Comparison of ENCODE assay signal across 10 mouse cellular contexts in the genomic region with DNA sequence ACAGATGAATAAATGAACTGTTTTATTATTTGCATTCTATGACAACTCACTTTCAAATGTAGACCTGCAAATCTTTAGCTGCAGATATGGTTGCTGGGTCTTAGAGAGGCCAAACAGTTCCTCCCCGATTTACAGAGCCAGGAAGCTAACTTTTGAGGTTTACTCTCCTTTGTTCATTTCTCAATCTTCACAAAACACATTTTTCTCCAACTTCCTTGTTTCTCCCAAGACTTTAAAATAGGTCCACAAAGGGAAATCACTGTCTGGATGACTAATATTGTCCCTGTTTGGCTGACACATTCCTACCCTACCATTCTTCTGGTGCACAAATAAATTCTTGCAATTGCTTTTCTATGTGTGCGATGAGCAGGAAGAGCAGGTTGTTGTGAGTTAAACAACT. TPM values are rescaled to one million over a fixed set of nuclear protein-coding genes. Genes with fewer than 3 reads are reported as not detected.
A peak's percentile ranks its signal among the peaks of the same experiment; 100 is the strongest.
DNase-seq lines count a peak whose midpoint lies in the region; ATAC-seq and TF ChIP-seq lines count a peak whose summit lies in the region.
"Had no signal": no experiment of that assay in that cellular context is flagged by ENCODE, and none has a peak within 500 bp of the region (broad histone marks: within the 10 kb centered on the region; RNA-seq: fewer than 3 reads in every experiment).

No protein-coding gene starts in this region.

- ATAC-seq in granulocyte monocyte progenitor cell, adult 5-6 weeks (replicated peaks; ENCODE audit: poor library complexity, severe bottlenecking), result peak; percentile 38
- ATAC-seq: midbrain, embryonic 15.5 days had no signal

- H3K4me3 ChIP-seq in kidney, adult 2 months (ENCODE audit: insufficient read depth, low read depth, low read length), result no peak overlapping the region
- H3K4me3 ChIP-seq: midbrain, embryonic 15.5 days had no signal

- DNase-seq in kidney, adult 2 months, result peak; percentile 40
- no peak for DNase-seq in kidney, adult 9 months
- DNase-seq in 416B (ENCODE audit: low read depth) (peak; percentile 91), A20 (ENCODE audit: low read depth, low spot score) (peak; percentile 63)
- DNase-seq in layer of hippocampus, postnatal 14 days (ENCODE audit: low spot score in 2 of 2), result no peak
- DNase-seq in embryo, embryonic 10.5 days (ENCODE audit: low spot score), result no peak
- DNase-seq: adrenal gland, postnatal 36 days; cerebellum, adult 2 months had no signal

- TF ChIP-seq CTCF in kidney, adult 2 months (conservative IDR thresholded peaks at IDR 0.05; ENCODE audit: insufficient read depth, insufficient read length, low read depth, low read length), result no peak

- no peaks in the 10 kb centered on the region for H3K27me3 ChIP-seq in kidney, adult 2 months (replicated peaks; ENCODE audit: control insufficient read depth, insufficient read depth, low read length)
- H3K27me3 ChIP-seq: midbrain, embryonic 15.5 days had no signal

- WGBS in kidney, adult 2 months, result 60% methylated on average over 2 of the region's 2 CpGs

- no peaks in the 10 kb centered on the region for H3K4me1 ChIP-seq in kidney, adult 2 months (ENCODE audit: control insufficient read depth, insufficient read depth, low read length)
- H3K4me1 ChIP-seq: midbrain, embryonic 15.5 days had no signal

- H3K27ac ChIP-seq in kidney, adult 2 months (ENCODE audit: insufficient read depth, low read depth, low read length), result 0 out of 2 replicates have a peak overlapping the region, but pooled peaks have one; percentile 16
- H3K27ac ChIP-seq: midbrain, embryonic 15.5 days had no signal

- TF ChIP-seq POLR2A in kidney, adult 2 months (IDR thresholded peaks at IDR 0.05; ENCODE audit: low read depth, low read length), result no peak

- no peaks in the 10 kb centered on the region for H3K36me3 ChIP-seq in kidney, adult 2 months (ENCODE audit: control insufficient read depth, insufficient read depth, low read length)
- H3K36me3 ChIP-seq: midbrain, embryonic 15.5 days had no signal

RNA-seq across cellular contexts. Expression of gene Klhl6, which starts 3.1 kb away (rescaled TPM):
- polyA plus RNA-seq in kidney, adult 2 months (2012; rRNA removed), result 4.1 and 5.2 TPM in 2 replicates
- total RNA-seq in granulocyte monocyte progenitor cell, adult 5-6 weeks (2014; fragmentation: Nextera tagmentation), result 57.2 and 59.7 TPM in 2 replicates
- 82.5 and 87.3 TPM in 2 replicates for total RNA-seq in granulocyte monocyte progenitor cell, adult 5-6 weeks (2017)
- total RNA-seq in layer of hippocampus, postnatal 14 days (2021), result 1 to 10 TPM; 1.5 to 2.1 TPM

Comparison
In these comparisons a context has a peak if more than half of its experiments do, and no peak if none do; other contexts are left out.
1. DNase-seq: peak in kidney, adult 2 months (single experiment), 416B (single experiment) and A20 (single experiment); none in kidney, adult 9 months (single experiment), layer of hippocampus, postnatal 14 days (0 of 2) and embryo, embryonic 10.5 days (single experiment).
2. RNA of gene Klhl6, which starts 3.1 kb away (total RNA-seq): 57.2 to 87.3 TPM in granulocyte monocyte progenitor cell, adult 5-6 weeks; 1.5 to 2.1 TPM in layer of hippocampus, postnatal 14 days; every median in the first group is over 10 times any median in the second.